Mouse (Mus musculus): ENCODE results near the gene Tfg.

The Tfg gene

GRCm38 (mm10) chr16:56717224-56718200, at the start of gene Tfg:
TSS of gene Tfg (minus strand) at chr16:56717450.
- peak; percentile 99 for DNase-seq (ENCODE audit: low read depth, low spot score)

- DNase-seq (ENCODE audit: low read depth, low spot score): no peak
These were observed 11.8 kb upstream of the Tfg start for GRCm38 (mm10) chr16:56729060-56729459.

- DNase-seq (ENCODE audit: low read depth, low spot score): no peak
These were observed 7.7 kb upstream of the Tfg start for GRCm38 (mm10) chr16:56724927-56725326.

GRCm38 (mm10) chr16:56722357-56722756, 5.1 kb upstream of the Tfg start:
- DNase-seq (ENCODE audit: low read depth, low spot score): no peak

- DNase-seq (ENCODE audit: low read depth, low spot score): no peak
These were observed 1.8 kb upstream of the Tfg start for GRCm38 (mm10) chr16:56719031-56719430.

GRCm38 (mm10) chr16:56716557-56717179, 582 bp downstream of the Tfg start:
- no peak for DNase-seq (ENCODE audit: low read depth, low spot score)

GRCm38 (mm10) chr16:56715608-56716007, 1.6 kb downstream of the Tfg start:
- DNase-seq (ENCODE audit: low read depth, low spot score): peak; percentile 8

GRCm38 (mm10) chr16:56710071-56710470, 7.2 kb downstream of the Tfg start:
- DNase-seq (ENCODE audit: low read depth, low spot score): no peak

- DNase-seq (ENCODE audit: low read depth, low spot score): no peak
These were observed 11.5 kb downstream of the Tfg start for GRCm38 (mm10) chr16:56705731-56706130.

GRCm38 (mm10) chr16:56700898-56701297, 16.4 kb downstream of the Tfg start:
- DNase-seq (ENCODE audit: low read depth, low spot score): no peak

- no peak for DNase-seq (ENCODE audit: low read depth, low spot score)
These were observed 20.8 kb downstream of the Tfg start for GRCm38 (mm10) chr16:56696448-56696847.

GRCm38 (mm10) chr16:56690715-56691114, 26.5 kb downstream of the Tfg start:
- no peak for DNase-seq (ENCODE audit: low read depth, low spot score)

- no peak for DNase-seq (ENCODE audit: low read depth, low spot score)
These were observed 30.5 kb downstream of the Tfg start for GRCm38 (mm10) chr16:56686747-56687146.

- DNase-seq (ENCODE audit: low read depth, low spot score): no peak
These were observed 36.1 kb downstream of the Tfg start for GRCm38 (mm10) chr16:56681010-56681645.

- no peak for DNase-seq (ENCODE audit: low read depth, low spot score)
These were observed 40.1 kb downstream of the Tfg start for GRCm38 (mm10) chr16:56677146-56677545.

GRCm38 (mm10) chr16:56673420-56673819, 43.8 kb downstream of the Tfg start:
- DNase-seq (ENCODE audit: low read depth, low spot score): no peak

- no peak for DNase-seq (ENCODE audit: low read depth, low spot score)
These were observed 46.3 kb downstream of the Tfg start for GRCm38 (mm10) chr16:56670941-56671340.

- DNase-seq (ENCODE audit: low read depth, low spot score): no peak
These were observed 47.7 kb downstream of the Tfg start for GRCm38 (mm10) chr16:56669520-56669919.

GRCm38 (mm10) chr16:56658866-56659265, 58.4 kb downstream of the Tfg start:
- no peak for DNase-seq (ENCODE audit: low read depth, low spot score)

- DNase-seq (ENCODE audit: low read depth, low spot score): no peak
These were observed 61.9 kb downstream of the Tfg start for GRCm38 (mm10) chr16:56655193-56655910.

- no peak for DNase-seq (ENCODE audit: low read depth, low spot score)
These were observed 70.7 kb downstream of the Tfg start for GRCm38 (mm10) chr16:56646382-56647172.

Measured in CD4-positive, CD25-positive, alpha-beta regulatory T cell, adult 2 months (primary cell).